Mouse (Mus musculus): ENCODE measurements around the gene Nav3. TPM values are rescaled to one million over a fixed set of nuclear protein-coding genes. Genes with fewer than 3 reads are reported as not detected.
"Not testable (repeated sequence)": the region's sequence is repeated elsewhere in the genome, so short reads cannot be mapped to it uniquely, and the experiment has no call there.

The Nav3 gene
- polyA plus RNA-seq, 1 experiment from 2014 or later, result 0.07 TPM

- 72% methylated on average over 6 of the region's 6 CpGs for WGBS (ENCODE audit: insufficient replicate concordance)
- ATAC-seq (ENCODE audit: low read depth), result no peak
- no peaks in the 10 kb centered on the region for H3K27me3 ChIP-seq (ENCODE audit: control insufficient read depth, insufficient read depth, low read depth, low read length)
- H3K36me3 ChIP-seq (ENCODE audit: control insufficient read depth, insufficient read depth), result no peaks in the 10 kb centered on the region
- H3K4me3 ChIP-seq (ENCODE audit: low read depth, low read length), result no peak overlapping the region
- no peaks in the 10 kb centered on the region for H3K9me3 ChIP-seq (replicated peaks; ENCODE audit: control insufficient read depth, low read length)
- no peak overlapping the region for H3K27ac ChIP-seq (ENCODE audit: low read length)
- no peak overlapping the region for H3K9ac ChIP-seq (ENCODE audit: low read depth, low read length)
- H3K4me1 ChIP-seq (ENCODE audit: control insufficient read depth, low read depth, low read length), result no peaks in the 10 kb centered on the region
- no peak overlapping the region for H3K4me2 ChIP-seq (ENCODE audit: low read depth, low read length)
Observed at GRCm38 (mm10) chr10:110400642-110401041, 55.4 kb downstream of the Nav3 start.

GRCm38 (mm10) chr10:110398643-110399042, 57.4 kb downstream of the Nav3 start:
- Histone ChIP-seq H3K4me1 (ENCODE audit: control insufficient read depth, low read depth, low read length) (no peaks in the 10 kb centered on the region), H3K4me2 (ENCODE audit: low read depth, low read length) (no peak overlapping the region), H3K27me3 (ENCODE audit: control insufficient read depth, insufficient read depth, low read depth, low read length) (no peaks in the 10 kb centered on the region), H3K9ac (ENCODE audit: low read depth, low read length) (no peak overlapping the region), H3K4me3 (ENCODE audit: low read depth, low read length) (no peak overlapping the region), H3K9me3 (replicated peaks; ENCODE audit: control insufficient read depth, low read length) (no peaks in the 10 kb centered on the region), H3K36me3 (ENCODE audit: control insufficient read depth, insufficient read depth) (no peaks in the 10 kb centered on the region), H3K27ac (ENCODE audit: low read length) (no peak overlapping the region)
- WGBS (ENCODE audit: insufficient replicate concordance), result 67% methylated on average over 3 of the region's 3 CpGs
- ATAC-seq (ENCODE audit: low read depth), result no peak

GRCm38 (mm10) chr10:110386476-110387197, 69.4 kb downstream of the Nav3 start:
- 71% methylated on average over 6 of the region's 6 CpGs for WGBS (ENCODE audit: insufficient replicate concordance)
- no peak overlapping the region for H3K4me2 ChIP-seq (ENCODE audit: low read depth, low read length)
- H3K36me3 ChIP-seq (ENCODE audit: control insufficient read depth, insufficient read depth), result no peaks in the 10 kb centered on the region
- no peaks in the 10 kb centered on the region for H3K4me1 ChIP-seq (ENCODE audit: control insufficient read depth, low read depth, low read length)
- no peak overlapping the region for H3K27ac ChIP-seq (ENCODE audit: low read length)
- no peak overlapping the region for H3K9ac ChIP-seq (ENCODE audit: low read depth, low read length)
- no peaks in the 10 kb centered on the region for H3K9me3 ChIP-seq (replicated peaks; ENCODE audit: control insufficient read depth, low read length)
- no peak for ATAC-seq (ENCODE audit: low read depth)
- H3K4me3 ChIP-seq (ENCODE audit: low read depth, low read length), result no peak overlapping the region
- H3K27me3 ChIP-seq (ENCODE audit: control insufficient read depth, insufficient read depth, low read depth, low read length), result no peaks in the 10 kb centered on the region

GRCm38 (mm10) chr10:110383506-110384229, 72.3 kb downstream of the Nav3 start:
- not testable (repeated sequence) for H3K27me3 ChIP-seq (ENCODE audit: control insufficient read depth, insufficient read depth, low read depth, low read length); H3K9me3 ChIP-seq (replicated peaks; ENCODE audit: control insufficient read depth, low read length); H3K4me1 ChIP-seq (ENCODE audit: control insufficient read depth, low read depth, low read length); H3K4me2 ChIP-seq (ENCODE audit: low read depth, low read length); ATAC-seq (ENCODE audit: low read depth); H3K36me3 ChIP-seq (ENCODE audit: control insufficient read depth, insufficient read depth); H3K27ac ChIP-seq (ENCODE audit: low read length); H3K9ac ChIP-seq (ENCODE audit: low read depth, low read length); H3K4me3 ChIP-seq (ENCODE audit: low read depth, low read length)
- 66% methylated on average over 5 of the region's 5 CpGs for WGBS (ENCODE audit: insufficient replicate concordance)

- Histone ChIP-seq H3K9ac (ENCODE audit: low read depth, low read length) (no peak overlapping the region), H3K27ac (ENCODE audit: low read length) (no peak overlapping the region), H3K36me3 (ENCODE audit: control insufficient read depth, insufficient read depth) (no peaks in the 10 kb centered on the region), H3K4me2 (ENCODE audit: low read depth, low read length) (no peak overlapping the region), H3K4me3 (ENCODE audit: low read depth, low read length) (no peak overlapping the region), H3K4me1 (ENCODE audit: control insufficient read depth, low read depth, low read length) (no peaks in the 10 kb centered on the region), H3K9me3 (replicated peaks; ENCODE audit: control insufficient read depth, low read length) (no peaks in the 10 kb centered on the region), H3K27me3 (ENCODE audit: control insufficient read depth, insufficient read depth, low read depth, low read length) (no peaks in the 10 kb centered on the region)
- 78% methylated on average over 2 of the region's 2 CpGs for WGBS (ENCODE audit: insufficient replicate concordance)
- ATAC-seq (ENCODE audit: low read depth), result no peak
Observed at GRCm38 (mm10) chr10:110380792-110381191, 75.2 kb downstream of the Nav3 start.

- WGBS (ENCODE audit: insufficient replicate concordance), result 50% methylated on average over 11 of the region's 11 CpGs
- Histone ChIP-seq H3K4me2 (ENCODE audit: low read depth, low read length) (no peak overlapping the region), H3K4me3 (ENCODE audit: low read depth, low read length) (no peak overlapping the region), H3K9me3 (replicated peaks; ENCODE audit: control insufficient read depth, low read length) (no peaks in the 10 kb centered on the region), H3K27ac (ENCODE audit: low read length) (no peak overlapping the region), H3K9ac (ENCODE audit: low read depth, low read length) (no peak overlapping the region), H3K4me1 (ENCODE audit: control insufficient read depth, low read depth, low read length) (no peaks in the 10 kb centered on the region), H3K36me3 (ENCODE audit: control insufficient read depth, insufficient read depth) (no peaks in the 10 kb centered on the region), H3K27me3 (ENCODE audit: control insufficient read depth, insufficient read depth, low read depth, low read length) (no peaks in the 10 kb centered on the region)
- ATAC-seq (ENCODE audit: low read depth), result no peak
Observed at GRCm38 (mm10) chr10:110372724-110373455, 83.1 kb downstream of the Nav3 start.

GRCm38 (mm10) chr10:110352148-110352547, 103.9 kb downstream of the Nav3 start:
- Histone ChIP-seq H3K9me3 (replicated peaks; ENCODE audit: control insufficient read depth, low read length) (no peaks in the 10 kb centered on the region), H3K4me1 (ENCODE audit: control insufficient read depth, low read depth, low read length) (no peaks in the 10 kb centered on the region), H3K27ac (ENCODE audit: low read length) (no peak overlapping the region), H3K4me3 (ENCODE audit: low read depth, low read length) (no peak overlapping the region), H3K36me3 (ENCODE audit: control insufficient read depth, insufficient read depth) (no peaks in the 10 kb centered on the region), H3K27me3 (ENCODE audit: control insufficient read depth, insufficient read depth, low read depth, low read length) (no peaks in the 10 kb centered on the region), H3K9ac (ENCODE audit: low read depth, low read length) (no peak overlapping the region), H3K4me2 (ENCODE audit: low read depth, low read length) (no peak overlapping the region)
- ATAC-seq (ENCODE audit: low read depth), result no peak
- WGBS (ENCODE audit: insufficient replicate concordance), result 55% methylated on average over 7 of the region's 7 CpGs

GRCm38 (mm10) chr10:110330030-110330429, 126.0 kb downstream of the Nav3 start:
- no peaks in the 10 kb centered on the region for H3K36me3 ChIP-seq (ENCODE audit: control insufficient read depth, insufficient read depth)
- no peak overlapping the region for H3K9ac ChIP-seq (ENCODE audit: low read depth, low read length)
- H3K27me3 ChIP-seq (ENCODE audit: control insufficient read depth, insufficient read depth, low read depth, low read length), result no peaks in the 10 kb centered on the region
- H3K4me2 ChIP-seq (ENCODE audit: low read depth, low read length), result no peak overlapping the region
- H3K4me3 ChIP-seq (ENCODE audit: low read depth, low read length), result no peak overlapping the region
- H3K9me3 ChIP-seq (replicated peaks; ENCODE audit: control insufficient read depth, low read length), result no peaks in the 10 kb centered on the region; the same call in 1 of the 2 replicates
- WGBS (ENCODE audit: insufficient replicate concordance), result 69% methylated on average over 5 of the region's 5 CpGs
- no peak for ATAC-seq (ENCODE audit: low read depth)
- no peaks in the 10 kb centered on the region for H3K4me1 ChIP-seq (ENCODE audit: control insufficient read depth, low read depth, low read length)
- no peak overlapping the region for H3K27ac ChIP-seq (ENCODE audit: low read length)

GRCm38 (mm10) chr10:110329629-110330028, 126.4 kb downstream of the Nav3 start:
- Histone ChIP-seq H3K4me3 (ENCODE audit: low read depth, low read length) (no peak overlapping the region), H3K9ac (ENCODE audit: low read depth, low read length) (no peak overlapping the region), H3K9me3 (replicated peaks; ENCODE audit: control insufficient read depth, low read length) (no peaks in the 10 kb centered on the region; the same call in 1 of the 2 replicates), H3K4me2 (ENCODE audit: low read depth, low read length) (no peak overlapping the region), H3K36me3 (ENCODE audit: control insufficient read depth, insufficient read depth) (no peaks in the 10 kb centered on the region), H3K4me1 (ENCODE audit: control insufficient read depth, low read depth, low read length) (no peaks in the 10 kb centered on the region), H3K27me3 (ENCODE audit: control insufficient read depth, insufficient read depth, low read depth, low read length) (no peaks in the 10 kb centered on the region), H3K27ac (ENCODE audit: low read length) (no peak overlapping the region)
- ATAC-seq (ENCODE audit: low read depth), result no peak
- 56% methylated on average over 5 of the region's 5 CpGs for WGBS (ENCODE audit: insufficient replicate concordance)

All from liver, embryonic 16.5 days (tissue).